Mouse (Mus musculus) lung, postnatal 0 days (tissue): ENCODE measurements around the gene Gnptab. TPM values are rescaled to one million over a fixed set of nuclear protein-coding genes. Genes with fewer than 3 reads are reported as not detected.

ENCODE experiments used
- ATAC-seq: fragments of 200-750 bp; cut with Nextera tagmentation; 2 replicates; pipeline ENCODE4 v1.8.0; 2017; ENCODE audit warnings: moderate library complexity
- DNase-seq: peaks from one replicate; pipeline ENCODE4 v3.0.0-alpha.2; 2016; ENCODE audit warnings: low spot score
- H3K27ac ChIP-seq: fragments of 300-500 bp; sonication (generic); 2 replicates; pipeline ENCODE4 v1.5.1; 2014; ENCODE audit warnings: antibody characterized with exemption, mild to moderate bottlenecking, low read length, mixed read lengths
- H3K27me3 ChIP-seq: fragments of 300-500 bp; sonication (generic); replicated peaks from 2 replicates; pipeline ENCODE4 v1.6.1; 2014; ENCODE audit warnings: low read length, mixed read lengths; ENCODE audit not compliant: insufficient read depth
- H3K36me3 ChIP-seq: fragments of 300-500 bp; sonication (generic); 2 replicates; pipeline ENCODE4 v1.6.1; 2014; ENCODE audit warnings: low read length, mixed read lengths; ENCODE audit not compliant: insufficient read depth
- H3K4me1 ChIP-seq: fragments of 300-500 bp; sonication (generic); 2 replicates; pipeline ENCODE4 v1.6.1; 2014; ENCODE audit warnings: antibody characterized with exemption, low read depth, low read length, mixed read lengths; ENCODE audit not compliant: insufficient read depth
- H3K4me2 ChIP-seq: fragments of 300-500 bp; sonication (generic); replicated peaks from 2 replicates; pipeline ENCODE4 v1.6.1; 2014; ENCODE audit warnings: low read depth, mild to moderate bottlenecking, low read length, moderate library complexity, mixed read lengths
- H3K4me3 ChIP-seq: fragments of 300-500 bp; sonication (generic); 2 replicates; pipeline ENCODE4 v1.5.1; 2014; ENCODE audit warnings: low read depth, low read length
- H3K9ac ChIP-seq: fragments of 300-500 bp; sonication (generic); replicated peaks from 2 replicates; pipeline ENCODE4 v1.6.1; 2014; ENCODE audit warnings: low read depth, mild to moderate bottlenecking
- H3K9me3 ChIP-seq: fragments of 300-500 bp; sonication (generic); 2 replicates; pipeline ENCODE4 v1.6.1; 2016; ENCODE audit warnings: low read length, mixed read lengths
- CTCF ChIP-seq: IDR thresholded peaks from 2 replicates; pipeline ENCODE4 v1.5.1; 2016; ENCODE audit warnings: antibody characterized with exemption, mild to moderate bottlenecking
- EP300 ChIP-seq: IDR thresholded peaks from 2 replicates; pipeline ENCODE4 v1.6.1; 2016; ENCODE audit warnings: antibody characterized with exemption, mild to moderate bottlenecking, control low read depth
- WGBS: fragments of 180-500 bp; shearing (Covaris S2); extraction: QIAGEN DNeasy Blood & Tissue Kit; methylation state at CpG from one replicate; pipeline ENCODE4 v1.1.7; 2014; 5-methylcytosine and 5-hydroxymethylcytosine counted together
- polyA plus RNA-seq: library from polyadenylated mRNA; unstranded; fragments of >200 nt; fragmentation: Nextera tagmentation; extraction: Ambion mirVana; gene quantifications from 2 replicates; pipeline ENCODE4 v1.2.1, GENCODE M21; 2015

Gene Gnptab
- polyA plus RNA-seq, 1 experiment from 2014 or later: 9.9 TPM

DNA sequence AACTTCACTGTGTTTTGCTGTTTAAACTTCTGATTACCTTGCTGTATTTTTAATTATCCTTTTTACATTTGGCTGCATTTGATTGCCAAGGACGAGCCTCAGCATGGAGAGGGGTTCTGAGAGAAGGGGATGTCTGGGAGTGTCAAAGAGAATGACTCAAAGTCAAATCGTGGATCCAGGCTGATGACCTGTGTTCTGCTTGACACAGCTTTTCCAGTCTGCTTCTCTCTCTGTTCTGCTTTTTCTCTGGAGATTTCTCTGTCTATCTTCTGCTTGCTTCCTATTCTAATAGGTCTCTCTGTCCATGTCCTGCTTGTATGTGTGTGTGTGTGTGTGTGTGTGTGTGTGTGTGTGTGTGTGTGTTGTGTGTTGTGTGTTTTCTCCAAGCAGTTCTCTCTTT lies 30.8 kb downstream of the Gnptab start:
- no peaks in the 10 kb centered on the region for H3K27me3 ChIP-seq
- H3K4me1 ChIP-seq: no peaks in the 10 kb centered on the region
- H3K4me2 ChIP-seq: no peak overlapping the region
- H3K9ac ChIP-seq: no peak overlapping the region
- DNase-seq (no peak), ATAC-seq (no peak)
- H3K36me3 ChIP-seq: no peaks in the 10 kb centered on the region
- TF ChIP-seq CTCF (no peak), EP300 (no peak)
- WGBS: 71% methylated on average over 2 of the region's 2 CpGs
- H3K4me3 ChIP-seq: no peak overlapping the region
- no peaks in the 10 kb centered on the region for H3K9me3 ChIP-seq
- no peak overlapping the region for H3K27ac ChIP-seq

- ATAC-seq (no peak), DNase-seq (no peak)
- no peaks in the 10 kb centered on the region for H3K4me1 ChIP-seq
- no peak overlapping the region for H3K9ac ChIP-seq
- no peak for TF ChIP-seq EP300
- no peak for TF ChIP-seq CTCF
- 71% methylated on average over 17 of the region's 17 CpGs for WGBS
- H3K27me3 ChIP-seq: no peaks in the 10 kb centered on the region
- H3K9me3 ChIP-seq: no peaks in the 10 kb centered on the region
- no peak overlapping the region for H3K4me2 ChIP-seq
- no peak overlapping the region for H3K4me3 ChIP-seq
- H3K36me3 ChIP-seq: no peaks in the 10 kb centered on the region
- H3K27ac ChIP-seq: no peak overlapping the region
Measured at GRCm38 (mm10) chr10:88412290-88412995, 33.5 kb downstream of the Gnptab start.

DNA sequence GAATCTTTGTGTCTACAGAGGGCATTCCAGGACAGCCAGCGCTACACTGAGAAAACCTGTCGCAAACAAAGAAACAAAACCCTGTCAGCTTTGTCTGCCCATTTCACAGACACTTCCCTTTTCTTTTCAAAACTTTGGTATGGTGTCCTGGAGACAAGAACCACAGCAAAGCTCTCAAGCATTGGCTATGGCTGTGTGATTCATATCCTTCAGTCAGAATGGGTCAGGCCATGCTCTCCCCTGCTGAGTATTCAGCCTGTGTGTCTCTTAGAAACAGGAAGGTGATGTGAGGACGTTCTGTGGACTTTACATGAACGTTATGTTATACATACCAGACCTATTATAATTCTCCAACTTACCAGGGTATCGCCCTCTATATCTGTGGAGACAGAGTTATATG lies 38.8 kb downstream of the Gnptab start:
- no peak overlapping the region for H3K4me2 ChIP-seq
- no peak overlapping the region for H3K9ac ChIP-seq
- 86% methylated on average over 5 of the region's 5 CpGs for WGBS
- H3K27me3 ChIP-seq: no peaks in the 10 kb centered on the region
- DNase-seq: peak; percentile 12
- TF ChIP-seq EP300: no peak
- TF ChIP-seq CTCF: no peak
- no peak overlapping the region for H3K27ac ChIP-seq
- no peaks in the 10 kb centered on the region for H3K4me1 ChIP-seq
- no peaks in the 10 kb centered on the region for H3K36me3 ChIP-seq
- H3K4me3 ChIP-seq: no peak overlapping the region
- H3K9me3 ChIP-seq: no peaks in the 10 kb centered on the region
- ATAC-seq: no peak

DNA sequence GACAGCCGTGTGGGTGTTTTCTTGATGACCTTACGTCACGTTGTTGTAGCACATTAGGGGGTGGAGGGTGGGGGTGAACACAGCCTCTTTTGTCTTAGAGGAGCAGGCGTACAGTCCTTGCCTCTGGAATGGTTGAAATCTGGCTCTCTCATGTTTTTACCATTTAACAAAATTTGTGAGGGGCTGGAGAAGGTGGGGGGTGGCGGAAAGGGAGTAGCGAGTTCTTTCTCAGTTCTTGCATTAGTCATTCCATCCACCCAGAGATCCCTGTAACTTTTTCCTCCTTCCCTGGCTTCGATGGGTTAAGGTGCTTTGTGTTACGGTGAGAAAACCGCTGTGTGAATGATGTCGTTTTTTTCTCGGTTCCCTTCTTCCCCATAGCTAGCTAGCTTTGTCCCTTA lies 41.2 kb downstream of the Gnptab start:
- no peaks in the 10 kb centered on the region for H3K9me3 ChIP-seq
- H3K4me3 ChIP-seq: no peak overlapping the region
- DNase-seq (no peak), ATAC-seq (no peak)
- H3K27me3 ChIP-seq: no peaks in the 10 kb centered on the region
- H3K4me1 ChIP-seq: no peaks in the 10 kb centered on the region
- 76% methylated on average over 11 of the region's 11 CpGs for WGBS
- no peak overlapping the region for H3K27ac ChIP-seq
- TF ChIP-seq CTCF: no peak
- no peak for TF ChIP-seq EP300
- no peak overlapping the region for H3K4me2 ChIP-seq
- no peaks in the 10 kb centered on the region for H3K36me3 ChIP-seq
- no peak overlapping the region for H3K9ac ChIP-seq

GRCm38 (mm10) chr10:88420655-88421435 lies 41.9 kb downstream of the Gnptab start:
- DNase-seq: no peak

GRCm38 (mm10) chr10:88426158-88426816 lies 47.4 kb downstream of the Gnptab start:
- H3K4me1 ChIP-seq: no peaks in the 10 kb centered on the region
- H3K4me2 ChIP-seq: no peak overlapping the region
- H3K27ac ChIP-seq: no peak overlapping the region
- peak; percentile 66; the same call in 1 of the 2 replicates for ATAC-seq
- no peaks in the 10 kb centered on the region for H3K9me3 ChIP-seq
- no peak overlapping the region for H3K9ac ChIP-seq
- H3K4me3 ChIP-seq: no peak overlapping the region
- H3K36me3 ChIP-seq: peaks cover 9% of the 10 kb centered on the region
- peak; percentile 89 for DNase-seq
- TF ChIP-seq EP300: no peak
- peak; percentile 87 for TF ChIP-seq CTCF
- H3K27me3 ChIP-seq: no peaks in the 10 kb centered on the region
- 91% methylated on average over 2 of the region's 2 CpGs for WGBS

More at GRCm38 (mm10) chr10:88420655-88421435, 41.9 kb downstream of the Gnptab start:
- H3K27ac ChIP-seq: no peak overlapping the region
- no peak overlapping the region for H3K4me3 ChIP-seq
- H3K9me3 ChIP-seq: no peaks in the 10 kb centered on the region
- H3K27me3 ChIP-seq: no peaks in the 10 kb centered on the region
- TF ChIP-seq EP300: no peak
- no peaks in the 10 kb centered on the region for H3K36me3 ChIP-seq
- ATAC-seq: no peak
- no peak overlapping the region for H3K4me2 ChIP-seq
- no peak overlapping the region for H3K9ac ChIP-seq
- 88% methylated on average over 19 of the region's 19 CpGs for WGBS
- H3K4me1 ChIP-seq: no peaks in the 10 kb centered on the region
